Mouse (Mus musculus) urinary bladder, adult 18-20 months (tissue): ENCODE data around the gene Dach1.

Source experiments
- DNase-seq, 2 experiments: peaks; one replicate each; pipeline ENCODE4 v3.0.0; 2022; ENCODE audit warnings: low spot score in 2 of 2, mixed read lengths in 2 of 2

The Dach1 gene

DNA sequence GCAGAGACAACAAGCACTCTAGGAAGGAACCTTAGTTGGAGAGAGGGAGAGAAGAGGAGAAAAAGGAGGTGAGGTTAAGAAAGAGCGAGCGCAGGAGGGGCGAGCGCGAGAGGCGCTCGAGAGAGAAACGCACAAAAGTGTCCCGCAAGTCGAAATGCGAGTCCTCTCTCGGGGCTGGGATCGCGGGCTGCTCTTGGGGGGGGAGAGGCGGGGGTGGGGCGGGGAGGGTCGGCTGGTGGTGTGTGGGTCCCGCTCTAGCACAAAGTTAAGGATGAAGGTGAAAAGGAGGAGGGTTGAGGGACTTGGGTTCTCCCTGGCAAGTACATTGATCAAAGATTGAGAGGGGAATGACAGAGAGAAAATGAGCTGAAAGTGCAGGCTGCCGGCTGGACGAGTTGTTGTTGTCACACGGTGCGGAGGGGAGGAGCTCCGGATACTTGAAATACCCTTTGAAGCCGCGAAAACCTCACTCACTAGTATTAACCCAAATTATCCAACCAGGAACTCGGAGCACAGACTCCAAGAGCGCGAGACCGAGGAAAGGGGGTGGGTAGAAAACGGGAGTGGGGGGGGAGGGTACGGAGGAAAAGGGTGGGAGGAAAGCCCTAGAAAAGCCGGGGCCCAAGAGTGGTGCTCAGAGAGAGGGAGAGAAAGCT lies at the start of gene Dach1:
TSS of gene Dach1 (minus strand) at position 345 of the 656 bp plus-strand sequence.
- peak; percentile 33 to 42 for DNase-seq

DNA sequence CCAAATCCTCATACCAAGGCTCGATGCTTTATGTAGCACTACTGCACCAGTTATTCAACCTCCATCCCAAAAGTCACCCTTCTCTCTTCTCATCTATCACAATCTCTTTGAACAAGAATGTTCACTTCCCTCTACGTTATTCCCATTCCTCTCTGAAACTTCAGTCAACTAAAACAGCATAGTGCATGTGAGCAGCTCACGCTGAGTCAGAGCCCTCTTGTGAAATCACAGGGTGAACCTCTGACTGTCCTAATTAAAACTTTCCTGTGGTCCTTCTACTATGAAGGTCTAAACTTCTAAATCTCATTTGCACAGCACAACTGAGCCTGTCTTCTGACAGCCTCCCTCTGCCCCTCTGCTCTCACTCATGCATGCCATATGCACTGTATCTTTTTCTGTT lies 30.5 kb upstream of the Dach1 start:
- no peak for DNase-seq

DNA sequence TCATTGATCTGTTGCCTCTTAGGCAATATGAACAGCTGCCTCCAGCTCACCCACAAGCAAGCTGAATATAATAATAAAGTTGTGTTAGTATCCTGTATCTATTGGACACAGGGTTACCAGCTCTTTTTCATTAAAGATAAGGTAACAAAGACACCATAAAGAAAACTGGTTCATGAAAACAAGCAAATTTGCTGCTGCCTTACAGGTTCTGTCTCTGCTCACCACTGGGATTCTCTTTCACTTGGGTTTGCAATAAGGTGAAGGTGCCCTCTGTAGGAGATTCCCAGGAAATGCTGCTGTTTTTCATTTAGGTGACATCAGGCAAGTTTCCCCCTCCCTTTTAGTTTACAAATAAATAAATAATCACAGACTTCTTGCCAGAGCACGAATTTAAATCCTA lies 12.0 kb upstream of the Dach1 start:
- DNase-seq, result no peak

DNA sequence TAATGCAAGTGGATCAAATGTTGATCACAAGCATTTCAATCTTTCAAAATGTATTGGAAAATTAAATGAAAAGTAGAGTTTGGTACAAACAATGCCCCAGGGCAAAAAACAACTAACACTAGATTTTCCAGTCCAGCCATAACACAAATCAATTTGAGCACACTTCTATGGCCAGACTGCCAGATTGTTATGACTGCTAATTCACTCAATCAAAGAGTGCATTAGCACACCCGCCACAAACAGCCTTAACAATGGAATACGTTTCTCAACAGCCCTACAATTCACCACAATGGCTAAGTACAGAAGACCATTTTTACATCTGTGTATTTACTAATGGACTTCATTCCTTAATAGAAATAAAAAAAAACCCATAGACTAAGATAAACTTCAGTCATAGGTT lies 4.3 kb upstream of the Dach1 start:
- DNase-seq, result no peak

DNA sequence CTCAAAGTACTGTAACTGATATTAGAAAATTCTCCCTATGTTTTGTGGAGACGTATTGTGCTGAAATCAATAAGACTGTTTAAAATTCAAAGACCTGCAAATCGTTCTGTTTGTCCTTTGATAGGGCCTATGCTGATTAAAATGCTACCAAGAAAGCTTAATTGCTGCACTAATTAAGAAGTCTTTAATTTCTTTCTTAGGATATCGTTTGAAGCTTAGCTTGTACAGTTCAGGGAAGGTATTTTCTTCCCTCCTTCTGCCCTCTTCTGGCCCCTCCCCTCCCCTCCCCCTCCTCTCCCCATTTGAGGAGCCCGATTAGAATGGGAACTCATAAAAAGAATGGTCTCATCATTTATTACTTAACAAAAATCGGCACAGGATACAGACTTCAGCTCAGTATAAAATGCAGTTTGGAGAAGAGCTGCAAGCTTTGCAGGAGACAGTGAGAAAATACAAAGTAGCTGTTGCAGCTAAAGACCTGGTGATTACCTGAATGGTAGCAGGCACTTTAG lies 2.9 kb upstream of the Dach1 start:
- no peak for DNase-seq

DNA sequence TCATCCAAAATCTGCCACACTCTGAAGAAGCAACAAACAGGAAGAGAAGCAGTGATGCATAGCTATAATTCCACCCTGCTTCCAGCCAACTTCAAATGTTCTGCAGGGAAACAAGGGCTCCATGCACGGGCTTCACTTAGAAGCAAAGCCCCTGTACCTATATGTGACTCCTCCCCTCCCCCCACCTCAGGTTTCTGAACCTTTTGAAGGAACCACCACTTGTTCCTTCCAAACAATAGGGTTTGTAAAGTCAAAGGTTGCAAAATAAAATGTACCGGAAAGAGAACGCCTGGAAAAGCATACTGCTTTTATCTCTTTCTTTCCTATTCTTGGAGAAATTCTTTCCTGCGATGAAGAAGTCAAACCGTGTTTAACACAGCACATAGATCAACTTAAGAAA lies 2.3 kb upstream of the Dach1 start:
- no peak for DNase-seq

DNA sequence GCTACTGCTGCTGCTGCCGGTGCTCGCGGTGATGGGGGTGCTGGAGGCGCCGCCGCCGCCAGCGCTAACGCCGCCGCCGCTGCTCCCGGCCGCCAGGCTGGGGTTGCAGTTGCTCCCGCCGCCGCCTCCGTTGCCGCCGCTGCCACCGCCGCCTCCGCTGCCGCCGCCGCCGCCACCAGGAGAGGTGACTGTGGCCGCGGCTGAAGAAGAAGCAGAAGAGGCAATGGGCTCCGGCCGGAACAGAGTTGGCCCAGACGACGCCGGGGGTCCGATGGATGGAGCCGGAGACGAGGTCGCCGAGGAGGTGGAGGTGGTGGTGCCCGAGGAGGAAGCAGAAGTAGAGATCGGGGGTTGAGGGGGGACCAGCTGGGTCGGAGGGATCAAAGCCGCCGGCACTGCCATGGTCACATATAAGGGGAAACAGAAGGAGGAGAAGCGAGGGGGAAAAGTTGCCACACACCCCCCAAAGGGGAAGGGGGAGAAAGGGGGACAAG lies 610 bp downstream of the Dach1 start:
- DNase-seq, result peak in 1 of 2 experiments; percentile 71

DNA sequence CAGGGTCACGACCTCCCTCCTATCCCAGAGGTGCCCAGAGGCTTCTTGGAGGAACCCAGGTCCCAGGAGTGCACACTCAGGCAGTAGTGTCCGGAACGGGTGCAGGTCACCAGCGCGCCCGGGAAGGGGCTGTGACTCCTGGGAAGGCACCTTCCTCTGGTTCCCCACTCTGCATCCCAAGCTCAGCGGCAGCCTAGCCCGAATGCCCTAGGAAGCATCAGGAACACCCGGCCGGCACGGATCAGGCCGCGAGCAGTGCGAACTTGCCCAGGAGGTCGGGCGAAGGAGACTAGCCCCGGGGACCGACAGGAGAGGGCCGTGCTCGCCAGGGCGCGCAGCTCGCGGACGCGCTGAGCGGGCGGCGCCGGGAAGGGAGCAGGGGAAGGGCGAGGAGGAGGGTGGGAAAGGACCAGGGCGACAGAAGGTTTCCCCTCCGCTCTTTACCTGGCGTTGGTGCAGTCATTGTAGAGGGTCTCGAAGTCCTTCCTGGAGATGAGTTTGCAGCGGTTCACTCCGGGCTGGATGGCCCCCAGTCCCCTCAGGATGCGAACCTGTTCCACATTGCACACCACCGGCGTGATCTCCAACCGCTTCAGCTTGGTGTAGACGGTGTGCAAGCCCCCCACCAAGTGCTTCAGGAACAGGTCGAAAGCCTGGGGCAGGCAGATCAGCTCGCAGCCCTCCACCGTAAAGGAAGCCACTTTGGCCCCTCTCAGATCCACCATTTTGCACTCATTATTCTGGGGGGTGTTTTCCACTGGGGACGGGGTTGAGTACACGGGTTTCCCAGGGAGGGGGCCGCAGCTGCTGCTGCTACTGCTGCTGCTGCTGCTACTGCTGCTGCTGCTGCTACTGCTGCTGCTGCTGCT lies 1.3 kb downstream of the Dach1 start:
- peak; percentile 56 to 77 for DNase-seq

DNA sequence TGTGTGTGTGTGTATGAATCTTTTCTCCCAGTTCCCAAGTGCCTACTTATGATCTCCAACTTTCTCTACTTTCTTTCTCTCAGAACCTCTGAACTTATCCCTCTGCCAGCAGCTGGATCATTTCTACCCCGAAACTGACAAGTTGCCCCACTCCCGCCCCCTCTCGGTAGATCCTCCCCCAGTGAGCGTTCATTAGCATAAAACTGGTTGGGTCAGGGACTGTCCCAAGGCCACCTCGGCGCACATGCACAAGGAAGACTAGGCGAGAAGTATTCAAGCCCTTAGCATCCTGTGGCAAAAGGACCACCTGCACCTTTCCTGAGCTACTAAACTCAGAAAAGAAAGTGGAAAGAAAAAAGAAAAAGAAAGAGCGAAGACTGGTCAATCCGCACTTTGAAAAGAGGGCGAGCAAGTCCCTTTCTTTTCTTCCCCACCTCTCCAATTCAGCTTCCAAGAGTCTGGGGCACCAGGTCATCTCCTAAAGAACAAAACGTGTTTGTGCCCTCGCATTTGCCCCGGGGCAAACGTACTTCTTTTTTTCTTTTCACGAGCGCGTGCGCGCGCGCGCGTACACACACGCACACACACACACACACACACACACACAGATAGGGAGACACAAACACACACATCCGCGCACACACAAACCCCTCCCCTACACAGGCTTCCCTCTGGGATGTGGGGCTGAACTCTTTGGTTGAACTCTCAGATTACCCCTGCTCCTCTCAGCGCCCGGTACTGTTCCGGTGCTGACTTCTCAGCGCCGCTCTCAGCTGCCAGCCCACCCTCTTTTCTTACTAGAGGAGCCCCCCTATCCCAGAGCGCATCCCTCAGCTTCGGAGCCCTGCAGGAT lies 2.2 kb downstream of the Dach1 start:
- peak; percentile 31 to 47 for DNase-seq

DNA sequence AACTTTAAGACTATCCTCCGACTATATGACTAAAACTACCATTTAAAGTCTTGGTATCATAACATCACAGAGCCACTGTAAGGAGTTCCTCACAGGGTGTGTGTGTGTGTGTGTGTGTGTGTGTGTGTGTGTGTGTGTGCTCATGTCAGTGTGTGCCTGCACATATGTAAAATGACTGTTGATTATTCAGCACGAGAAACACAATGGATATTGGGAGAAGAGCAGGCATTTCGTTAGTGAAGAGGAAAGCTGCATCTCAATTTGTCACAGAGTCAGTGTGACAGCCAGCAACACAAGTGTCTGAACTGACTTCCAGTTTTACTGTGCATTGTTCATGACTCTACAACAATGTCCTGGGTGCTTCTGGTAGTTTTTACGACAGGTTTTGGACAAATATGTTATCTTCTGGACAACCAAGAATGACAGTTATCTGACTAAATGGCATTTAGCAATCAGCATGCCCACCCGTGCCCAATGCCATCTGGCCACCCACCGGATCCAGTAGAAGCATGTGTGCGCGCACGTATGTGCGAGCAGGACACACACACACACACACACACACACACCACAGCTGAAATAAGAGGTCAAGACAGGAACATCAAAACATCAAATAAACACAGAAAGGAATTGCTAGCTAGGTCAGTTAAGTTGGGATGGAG lies 3.1 kb downstream of the Dach1 start:
- peak in 1 of 2 experiments; percentile 6 for DNase-seq

DNA sequence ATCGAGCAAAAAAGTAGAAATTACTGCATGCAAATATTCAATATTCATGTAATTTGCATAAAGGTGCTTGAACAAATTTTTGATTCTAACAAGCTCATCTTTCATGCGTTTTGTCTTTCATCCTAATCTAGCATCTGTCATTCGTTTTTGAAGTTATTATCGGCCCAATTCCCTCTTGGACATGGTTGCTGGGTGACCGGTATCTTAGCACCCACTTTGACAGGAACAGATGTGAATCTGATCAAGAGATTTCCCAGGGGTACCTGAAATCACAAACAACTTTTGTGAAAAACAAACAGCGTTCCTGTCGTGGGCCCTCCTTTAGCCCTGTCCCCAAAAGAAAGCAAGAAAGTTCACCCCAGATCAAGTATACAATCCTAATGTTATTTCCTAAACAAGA lies 12.8 kb downstream of the Dach1 start:
- no peak for DNase-seq

DNA sequence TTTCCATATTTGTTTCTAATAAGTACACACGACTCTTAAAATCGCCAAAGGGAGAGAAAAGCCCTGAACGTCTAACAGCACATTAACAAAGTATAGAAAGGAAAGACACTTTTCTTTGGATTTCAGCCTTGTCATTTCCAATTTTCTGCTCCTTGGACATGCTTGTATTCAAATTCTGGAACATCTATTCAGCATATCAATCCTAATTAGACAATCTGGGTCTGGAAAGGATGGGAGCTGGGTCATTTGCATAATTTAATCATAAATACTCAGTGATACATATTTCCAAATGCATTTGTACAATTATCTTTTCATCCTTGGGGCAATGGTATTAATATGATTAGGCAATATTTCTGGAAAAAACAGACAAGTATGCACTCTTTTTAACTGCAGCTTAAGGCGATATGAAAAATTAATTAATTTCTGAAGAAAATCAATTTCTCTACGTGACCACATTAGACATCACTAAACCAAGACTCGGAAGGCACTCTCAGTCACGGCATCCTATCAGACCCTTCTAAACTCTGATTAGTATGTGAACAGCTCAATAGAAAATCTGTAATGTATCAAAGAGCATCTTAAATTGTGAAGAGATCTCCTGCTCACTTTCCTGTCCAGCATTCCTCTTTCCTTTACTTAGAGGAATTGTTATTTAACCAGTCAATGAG lies 13.7 kb downstream of the Dach1 start:
- DNase-seq, result no peak

DNA sequence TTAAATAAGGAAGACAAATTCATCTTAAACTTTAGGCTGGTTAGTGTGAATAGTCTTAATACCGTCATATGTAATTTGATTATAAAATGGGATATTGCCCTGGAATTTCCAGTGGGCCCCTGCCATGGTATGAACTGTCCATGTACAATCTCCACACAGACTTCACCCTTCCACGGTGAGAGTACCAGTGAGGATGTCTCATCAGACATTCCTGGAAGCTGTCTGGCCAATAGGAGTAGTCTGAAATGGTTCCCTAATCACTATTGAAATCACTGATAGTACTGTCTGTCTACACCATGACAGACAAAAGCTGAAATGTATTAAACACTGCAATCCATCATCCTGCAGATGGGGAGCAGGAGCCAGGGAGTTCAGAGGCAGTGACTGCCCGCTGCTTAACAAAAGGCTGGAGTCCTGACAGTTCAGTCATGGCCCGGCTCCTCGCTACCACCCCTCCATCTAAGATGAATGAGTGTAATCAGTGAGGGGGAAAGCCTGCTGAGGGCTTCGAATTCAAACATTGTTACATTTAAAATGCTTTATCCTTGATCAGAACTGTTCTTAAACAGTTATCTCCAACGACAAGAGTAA lies 14.6 kb downstream of the Dach1 start:
- no peak for DNase-seq

DNA sequence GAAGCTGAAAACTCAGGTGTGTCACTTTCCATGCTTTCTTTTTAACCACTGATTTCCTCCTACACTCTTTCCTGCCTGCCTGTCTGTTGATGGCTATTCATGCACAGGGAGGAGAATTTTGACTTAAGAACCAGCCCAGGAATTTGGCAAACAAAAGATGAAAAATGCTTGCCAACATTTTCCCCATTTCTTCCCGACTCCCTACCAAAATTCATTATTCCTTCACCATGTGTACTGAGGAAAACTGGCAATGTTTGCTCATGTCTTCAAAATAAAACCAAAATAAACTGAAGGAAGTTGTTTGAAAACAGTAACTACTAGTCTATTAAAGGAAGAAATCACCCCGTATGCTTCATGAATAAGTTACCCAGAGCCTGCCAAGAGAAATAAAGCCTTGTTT lies 27.8 kb downstream of the Dach1 start:
- no peak for DNase-seq

DNA sequence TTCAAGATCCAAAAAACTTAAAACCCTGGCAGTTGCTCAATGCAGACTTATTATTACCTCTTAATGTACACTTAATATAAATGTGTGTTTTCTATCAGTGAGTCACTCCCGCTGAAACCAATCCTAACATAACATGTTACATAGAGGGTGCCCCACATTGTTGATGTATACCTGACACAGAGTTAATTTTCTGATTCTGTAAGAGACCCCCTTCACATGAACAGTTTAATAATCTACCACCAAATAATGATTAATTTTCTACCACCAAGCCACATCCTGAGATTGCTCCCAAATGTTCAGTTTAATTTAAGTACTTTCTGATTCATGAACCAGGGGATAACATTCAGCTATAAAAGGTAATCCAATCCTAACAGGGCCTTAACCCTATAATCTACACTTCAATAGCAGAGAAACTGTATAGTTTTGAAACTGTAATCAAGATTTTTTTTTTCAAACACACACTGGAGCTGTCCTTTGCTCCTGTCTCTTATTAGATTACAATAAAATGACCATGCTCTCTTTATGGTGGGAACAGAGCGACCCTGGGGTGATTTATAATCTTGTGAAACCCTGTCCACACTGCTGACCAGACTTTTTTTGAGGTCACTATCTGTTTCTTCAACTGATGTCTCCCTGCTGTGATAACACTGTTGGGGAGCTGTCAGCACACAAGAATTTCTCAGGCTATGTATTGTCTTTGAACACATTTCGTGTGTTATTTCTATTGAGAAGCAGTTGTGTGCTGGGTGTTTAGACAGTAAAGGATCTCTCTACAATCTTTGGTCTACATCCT lies 30.5 kb downstream of the Dach1 start:
- DNase-seq, result no peak

DNA sequence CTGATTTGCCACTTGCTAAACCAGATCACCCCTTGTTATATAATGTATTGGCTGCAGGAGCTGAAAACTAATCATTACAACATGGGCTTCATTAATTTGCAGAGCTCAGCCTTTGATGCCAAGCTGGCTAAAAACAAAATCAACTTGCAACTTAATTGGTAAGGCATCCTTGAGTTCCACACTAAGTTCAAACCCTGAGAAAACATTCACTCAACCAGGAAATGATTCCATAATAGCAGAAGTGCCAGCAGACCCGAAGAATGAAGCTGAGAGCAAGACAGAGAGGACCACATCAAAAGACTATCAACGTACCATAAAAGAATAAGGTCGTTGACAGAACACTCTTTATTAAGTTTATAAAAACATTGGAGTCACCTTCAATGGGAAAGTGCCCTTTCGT lies 35.0 kb downstream of the Dach1 start:
- DNase-seq, result no peak

DNA sequence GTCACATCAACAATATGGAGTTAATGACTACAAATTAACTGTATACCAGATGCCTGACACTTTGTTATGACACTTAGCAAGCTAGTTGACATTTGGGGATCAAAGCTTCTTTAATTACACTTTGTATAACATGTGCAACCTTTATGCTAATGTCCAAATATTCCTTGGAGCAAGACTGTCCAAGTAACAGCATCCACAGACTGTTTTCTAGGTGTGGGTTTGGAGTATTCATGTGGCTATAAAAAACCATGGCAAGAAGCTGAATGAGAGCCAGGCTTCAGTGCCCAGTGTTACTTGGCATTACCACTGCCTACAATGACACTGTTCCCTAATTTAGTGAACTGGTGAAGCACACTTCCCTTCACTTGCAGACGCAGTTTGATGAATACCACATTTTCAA lies 46.5 kb downstream of the Dach1 start:
- no peak for DNase-seq

DNA sequence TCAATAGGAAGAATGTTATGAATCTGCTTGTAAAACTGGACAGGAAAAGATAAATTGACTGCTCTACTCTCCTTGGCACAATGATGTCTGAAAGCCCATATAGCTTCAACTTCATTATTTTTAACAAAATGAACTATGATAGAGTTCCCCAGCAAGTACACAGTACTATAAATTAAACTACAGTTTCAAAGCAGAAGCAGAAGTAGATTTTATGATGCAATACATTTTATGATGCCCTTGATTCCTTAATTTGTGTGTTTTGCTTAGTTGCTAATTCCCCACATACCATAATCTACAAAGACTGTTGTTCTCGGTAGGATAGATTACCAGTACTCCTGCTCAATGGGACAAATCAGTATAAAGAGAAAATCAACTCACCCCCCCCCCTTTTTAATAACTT lies 52.9 kb downstream of the Dach1 start:
- no peak for DNase-seq

DNA sequence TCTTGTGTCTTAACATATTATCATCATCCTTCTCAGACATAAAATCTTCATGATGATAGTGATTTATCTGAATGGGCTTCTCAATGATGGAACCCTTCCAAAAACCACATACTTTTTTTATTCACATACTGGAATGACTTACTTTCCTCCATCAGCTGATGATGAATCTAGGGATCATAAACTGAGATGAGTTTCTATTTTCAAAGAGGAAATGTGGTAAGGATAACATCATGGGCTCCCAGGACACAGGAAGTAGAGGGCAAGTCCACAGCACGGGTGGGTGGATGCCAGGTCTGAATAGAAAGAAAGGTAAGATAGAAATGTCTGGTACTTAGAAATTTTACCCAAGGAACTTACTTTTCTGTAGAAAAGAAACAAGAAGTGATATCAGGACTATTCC lies 56.5 kb downstream of the Dach1 start:
- DNase-seq, result no peak

DNA sequence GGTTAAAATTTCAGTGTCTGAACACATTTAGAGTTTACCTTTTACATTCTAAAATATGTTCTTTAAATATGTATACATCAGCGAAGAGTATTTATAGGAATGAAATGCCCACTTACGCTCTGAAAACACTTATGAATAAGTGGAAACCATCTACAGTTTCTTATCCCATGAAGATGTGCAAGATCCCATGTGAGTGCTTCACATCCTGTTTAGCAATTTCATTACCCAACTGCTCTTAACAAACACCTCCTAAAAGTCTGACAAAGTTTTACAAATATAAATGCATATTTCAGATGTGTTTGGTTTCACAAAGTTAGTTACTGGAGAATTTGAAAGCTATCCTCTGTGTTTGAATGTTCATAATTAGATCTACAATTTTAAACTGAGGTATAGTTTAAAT lies 59.6 kb downstream of the Dach1 start:
- no peak for DNase-seq
